Mouse (Mus musculus) left cerebral cortex, postnatal 14 days (tissue): ENCODE results near the gene Nadsyn1. TPM values are rescaled to one million over a fixed set of nuclear protein-coding genes. Genes with fewer than 3 reads are reported as not detected.

Source experiments
- DNase-seq, 2 experiments: peaks; one replicate each; pipeline ENCODE4 v3.0.0; 2021 to 2022; ENCODE audit warnings: low spot score in 2 of 2, mixed read lengths in 1 of 2
- intact Hi-C: fragments of 180-260 bp; cut with DNase I; formaldehyde crosslinking; loops from one replicate; pipeline ENCODE4 v1.15.1; 2025
- long read RNA-seq, 2 experiments: library from polyadenylated mRNA; stranded (forward); transcript quantifications; one replicate each; pipeline ENCODE4 v2.0.0; 2021
- total RNA-seq, 2 experiments: library from RNA; stranded (reverse); gene quantifications; 2 replicates each; pipeline ENCODE4 v1.2.3; 2021

Gene Nadsyn1
- 1 to 10 TPM; 5.4 to 5.6 TPM for total RNA-seq
- long read RNA-seq, experiment 1, partial matches to known transcripts = 0 of 3 reads
- long read RNA-seq, experiment 1, other reads (novel, unspliced or antisense) = 0 of 3 reads
- long read RNA-seq, experiment 2, partial matches to known transcripts = 1 of 4 reads
- long read RNA-seq, experiment 2, other reads (novel, unspliced or antisense) = 1 of 4 reads

GRCm38 (mm10) chr7:143822375-143823265 lies at the start of gene Nadsyn1, which contains the start of gene Dhcr7:
TSS of gene Nadsyn1 (minus strand) at chr7:143822849.
TSS of gene Dhcr7 (plus strand) at chr7:143823145.
- intact Hi-C loops = no loop called here
- DNase-seq = peak; percentile 98 to 99

GRCm38 (mm10) chr7:143868874-143869273 lies 46.2 kb upstream of the Nadsyn1 start:
- DNase-seq = no peak
- intact Hi-C loops = no loop called here

- intact Hi-C loops = no loop called here
- DNase-seq = no peak
These were observed 43.9 kb upstream of the Nadsyn1 start, which contains the start of gene Gm498 for GRCm38 (mm10) chr7:143866538-143866937. TSS of gene Gm498 (plus strand) at chr7:143866838.

- intact Hi-C loops = no loop called here
These were observed 26.3 kb upstream of the Nadsyn1 start for GRCm38 (mm10) chr7:143848768-143849482.

GRCm38 (mm10) chr7:143848127-143848767 lies 25.6 kb upstream of the Nadsyn1 start:
- DNase-seq = no peak
- intact Hi-C loops = no loop called here

More at GRCm38 (mm10) chr7:143848768-143849482, 26.3 kb upstream of the Nadsyn1 start:
- no peak for DNase-seq

- intact Hi-C loops = no loop called here
- DNase-seq = no peak
These were observed 18.7 kb upstream of the Nadsyn1 start for GRCm38 (mm10) chr7:143841301-143841700.

- intact Hi-C loops = no loop called here
- no peak for DNase-seq
These were observed 17.5 kb upstream of the Nadsyn1 start for GRCm38 (mm10) chr7:143840121-143840520.

GRCm38 (mm10) chr7:143837705-143838358 lies 15.2 kb upstream of the Nadsyn1 start:
- intact Hi-C loops = loop anchor here (10.0 kb wide), 2 partner anchors 47 to 237 kb away; no protein-coding TSS in a partner anchor
- no peak for DNase-seq

- no peak for DNase-seq
- intact Hi-C loops = loop anchor here (10.0 kb wide), 2 partner anchors 50 to 240 kb away; no protein-coding TSS in a partner anchor
These were observed 12.3 kb upstream of the Nadsyn1 start for GRCm38 (mm10) chr7:143834972-143835371.

GRCm38 (mm10) chr7:143834316-143834715 lies 11.7 kb upstream of the Nadsyn1 start:
- intact Hi-C loops = loop anchor here (10.0 kb wide), 2 partner anchors 50 to 240 kb away; no protein-coding TSS in a partner anchor
- no peak for DNase-seq

GRCm38 (mm10) chr7:143833581-143834190 lies 11.0 kb upstream of the Nadsyn1 start:
- intact Hi-C loops = loop anchor here (10.0 kb wide), 2 partner anchors 51 to 241 kb away; no protein-coding TSS in a partner anchor
- DNase-seq = no peak

- DNase-seq = no peak
- intact Hi-C loops = loop anchor here (10.0 kb wide), 2 partner anchors 52 to 242 kb away; no protein-coding TSS in a partner anchor
These were observed 10.0 kb upstream of the Nadsyn1 start for GRCm38 (mm10) chr7:143832611-143833010.

- intact Hi-C loops = loop anchor here (10.0 kb wide), 2 partner anchors 53 to 243 kb away; no protein-coding TSS in a partner anchor
- DNase-seq = no peak
These were observed 9.5 kb upstream of the Nadsyn1 start for GRCm38 (mm10) chr7:143832196-143832595.

- intact Hi-C loops = loop anchor here (2.0 to 10.0 kb wide), 3 partner anchors 54 to 244 kb away; no protein-coding TSS in a partner anchor
- no peak for DNase-seq
These were observed 7.8 kb upstream of the Nadsyn1 start for GRCm38 (mm10) chr7:143830399-143830798.

GRCm38 (mm10) chr7:143829504-143830331 lies 7.1 kb upstream of the Nadsyn1 start:
- intact Hi-C loops = loop anchor here (2.0 to 10.0 kb wide), 3 partner anchors 55 to 245 kb away; no protein-coding TSS in a partner anchor
- peak; percentile 97 to 98 for DNase-seq

GRCm38 (mm10) chr7:143826985-143827384 lies 4.3 kb upstream of the Nadsyn1 start:
- DNase-seq = no peak

GRCm38 (mm10) chr7:143823266-143823605 lies 587 bp upstream of the Nadsyn1 start:
- no peak for DNase-seq
- intact Hi-C loops = no loop called here

More at GRCm38 (mm10) chr7:143826985-143827384, 4.3 kb upstream of the Nadsyn1 start:
- intact Hi-C loops = no loop called here
